Mouse (Mus musculus) ES-E14 (cell line): ENCODE results near the gene Tnip1. TPM values are rescaled to one million over a fixed set of nuclear protein-coding genes. Genes with fewer than 3 reads are reported as not detected.
A peak's percentile ranks its signal among the peaks of the same experiment; 100 is the strongest.

Source experiments
- DNase-seq: peaks from one replicate; pipeline ENCODE4 v3.0.0-alpha.2; 2013; ENCODE audit warnings: low read depth, low spot score
- H3K27ac ChIP-seq: 2 replicates; pipeline ENCODE4 v1.5.1; 2012; ENCODE audit warnings: low read depth, mild to moderate bottlenecking, low read length, moderate library complexity, mixed read lengths; ENCODE audit not compliant: poor library complexity, insufficient read depth, severe bottlenecking
- H3K36me3 ChIP-seq: 2 replicates; pipeline ENCODE4 v1.6.1; 2012; ENCODE audit warnings: mild to moderate bottlenecking, low read length, moderate library complexity, mixed read lengths; ENCODE audit not compliant: control insufficient read depth, poor library complexity, insufficient read depth, severe bottlenecking
- H3K4me1 ChIP-seq, 2 experiments: fragments of 150-350 bp in 1 of 2; sonication (generic) in 1 of 2; 2 replicates each; pipeline ENCODE4 v1.6.1; 2012; ENCODE audit warnings: low read length in 2 of 2, mild to moderate bottlenecking in 1 of 2, mixed read lengths in 1 of 2; ENCODE audit not compliant: control insufficient read depth in 2 of 2, insufficient read depth in 2 of 2, poor library complexity in 1 of 2
- H3K4me3 ChIP-seq, 2 experiments: fragments of 150-350 bp in 1 of 2; sonication (generic) in 1 of 2; 2 replicates each; pipeline ENCODE4 v1.5.1; 2012; ENCODE audit warnings: low read length in 2 of 2, low read depth in 1 of 2, mild to moderate bottlenecking in 1 of 2, mixed read lengths in 1 of 2; ENCODE audit not compliant: insufficient read depth in 1 of 2, poor library complexity in 1 of 2, severe bottlenecking in 1 of 2
- H3K9ac ChIP-seq: 2 replicates; pipeline ENCODE4 v1.6.1; 2012; ENCODE audit warnings: low read depth, mild to moderate bottlenecking, low read length, mixed read lengths; ENCODE audit not compliant: poor library complexity, insufficient read depth, severe bottlenecking
- H3K9me3 ChIP-seq: fragments of 150-350 bp; sonication (generic); 2 replicates; pipeline ENCODE4 v1.6.1; 2012; ENCODE audit warnings: low read depth, mild to moderate bottlenecking, low read length; ENCODE audit not compliant: control insufficient read depth, insufficient read depth
- CHD2 ChIP-seq: IDR thresholded peaks from 2 replicates; pipeline ENCODE4 v1.6.1; 2014; ENCODE audit warnings: mild to moderate bottlenecking, low read depth, low read length, inconsistent platforms
- HCFC1 ChIP-seq: IDR thresholded peaks from 2 replicates; pipeline ENCODE4 v1.6.1; 2012; ENCODE audit warnings: low read length, inconsistent platforms, borderline replicate concordance; ENCODE audit not compliant: insufficient read depth
- MAFK ChIP-seq: IDR thresholded peaks from 2 replicates; pipeline ENCODE4 v1.6.1; 2014; ENCODE audit warnings: mild to moderate bottlenecking, low read depth, low read length, inconsistent platforms; ENCODE audit not compliant: insufficient read depth
- ZC3H11A ChIP-seq: IDR thresholded peaks from 2 replicates; pipeline ENCODE4 v1.6.1; 2012; ENCODE audit warnings: low read depth, mild to moderate bottlenecking, inconsistent platforms, low read length, borderline replicate concordance
- ZNF384 ChIP-seq: IDR thresholded peaks from 2 replicates; pipeline ENCODE4 v1.6.1; 2012; ENCODE audit warnings: low read depth, low read length, inconsistent platforms
- in situ Hi-C, 2 experiments: fragments of 600-800 bp; cut with MboI; formaldehyde crosslinking; loops; one replicate each; pipeline ENCODE4 v1.15.1; 2025; ENCODE audit warnings: low sequenced_read_pairs in 2 of 2, inconsistent platforms in 1 of 2; ENCODE audit not compliant: unreplicated experiment in 2 of 2
- total RNA-seq: library from RNA; depleted of rRNA; stranded (reverse); fragments of 300-350 nt; gene quantifications from 2 replicates; pipeline ENCODE4 v1.2.3, GENCODE M21; 2012

Tnip1 gene
- total RNA-seq, 1 experiment, result 14.3 TPM

- H3K9ac ChIP-seq, result no peak overlapping the region
- DNase-seq, result no peak
- H3K27ac ChIP-seq, result no peak overlapping the region
- no peak overlapping the region for H3K4me3 ChIP-seq
- peaks cover 3 to 4% of the 10 kb centered on the region in 2 experiments; a peak in 2 of 4 replicates for H3K4me1 ChIP-seq
- TF ChIP-seq CHD2, result no peak
- in situ Hi-C loops, result loop anchor here in 1 of 2 experiments (10.0 kb wide), 1 partner anchor 97 kb away; no protein-coding TSS in a partner anchor
- H3K9me3 ChIP-seq, result no peaks in the 10 kb centered on the region
- H3K36me3 ChIP-seq, result no peaks in the 10 kb centered on the region
Measured at GRCm38 (mm10) chr11:54887927-54888326, 74.8 kb downstream of the Tnip1 start.

- Histone ChIP-seq H3K27ac (no peak overlapping the region), H3K9me3 (no peaks in the 10 kb centered on the region), H3K4me1 (peaks cover 5 to 15% of the 10 kb centered on the region in 2 experiments), H3K9ac (no peak overlapping the region), H3K36me3 (no peaks in the 10 kb centered on the region), H3K4me3 (no peak overlapping the region)
- in situ Hi-C loops, result loop anchor here in 1 of 2 experiments (10.0 kb wide), 1 partner anchor 99 kb away; no protein-coding TSS in a partner anchor
- TF ChIP-seq CHD2 (no peak), ZC3H11A (no peak), ZNF384 (no peak), HCFC1 (no peak), MAFK (no peak)
- DNase-seq, result no peak
Measured at GRCm38 (mm10) chr11:54885406-54885805, 77.3 kb downstream of the Tnip1 start.

DNA sequence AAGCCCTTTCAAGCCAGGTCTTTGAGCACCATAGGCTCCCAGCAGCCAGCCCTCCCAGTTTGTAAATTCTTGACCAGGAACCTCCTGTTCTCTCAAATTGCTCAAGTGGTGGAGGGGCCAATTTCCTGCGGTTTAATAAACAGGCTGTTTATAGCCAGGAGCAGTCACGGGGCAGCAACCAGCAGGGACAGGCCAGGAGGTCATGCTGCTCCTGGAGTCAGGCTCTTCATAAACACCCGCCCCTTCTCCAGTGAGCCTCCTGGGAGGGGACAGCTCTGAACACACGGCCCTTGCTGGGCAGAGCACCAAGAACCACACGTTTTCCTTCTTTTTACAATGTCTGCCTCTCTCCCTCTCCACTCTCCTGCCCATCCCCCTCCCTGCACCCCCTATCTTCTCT is 77.8 kb downstream of the Tnip1 start:
- Histone ChIP-seq H3K4me3 (no peak overlapping the region), H3K9ac (no peak overlapping the region), H3K9me3 (no peaks in the 10 kb centered on the region), H3K4me1 (peaks cover 5 to 15% of the 10 kb centered on the region in 2 experiments), H3K36me3 (no peaks in the 10 kb centered on the region), H3K27ac (no peak overlapping the region)
- in situ Hi-C loops, result loop anchor here in 1 of 2 experiments (10.0 kb wide), 1 partner anchor 100 kb away; no protein-coding TSS in a partner anchor
- no peak for DNase-seq
- TF ChIP-seq MAFK, result no peak
- TF ChIP-seq HCFC1, result no peak
- TF ChIP-seq ZC3H11A, result no peak
- no peak for TF ChIP-seq CHD2
- no peak for TF ChIP-seq ZNF384

DNA sequence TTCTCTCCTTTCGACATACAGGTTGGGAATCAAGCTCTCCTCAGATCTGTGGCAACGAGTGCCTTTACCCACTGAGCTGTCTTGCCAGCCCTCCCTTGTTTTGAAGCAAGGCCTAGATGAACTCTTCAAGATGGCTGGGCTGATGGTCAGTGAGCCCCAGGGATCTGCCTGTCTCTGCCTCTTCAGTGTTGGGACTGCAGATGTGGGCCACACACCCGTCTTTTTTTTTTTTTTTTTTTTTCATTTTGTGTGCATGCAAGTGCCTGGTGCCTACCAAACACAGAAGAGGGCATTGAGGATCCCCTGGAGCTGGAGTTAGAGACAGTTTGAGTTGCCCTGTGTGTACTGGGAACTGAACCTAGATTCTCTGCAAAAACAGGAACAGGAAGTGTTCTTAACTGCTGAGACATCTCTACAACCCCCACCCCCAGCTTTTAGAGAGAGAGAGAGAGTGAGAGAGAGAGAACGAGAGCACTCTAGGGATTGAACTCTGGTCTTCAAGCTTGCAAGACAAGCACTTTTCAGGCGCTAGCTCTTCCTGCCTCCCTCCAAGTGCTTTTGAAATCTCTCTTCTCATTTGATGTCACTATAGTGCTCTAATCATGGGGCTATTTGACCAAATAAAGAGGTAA is 78.4 kb downstream of the Tnip1 start:
- DNase-seq, result no peak
- TF ChIP-seq CHD2, result no peak
- TF ChIP-seq MAFK, result no peak
- no peak for TF ChIP-seq HCFC1
- Histone ChIP-seq H3K4me1 (peaks cover 5 to 15% of the 10 kb centered on the region in 2 experiments), H3K9ac (no peak overlapping the region), H3K4me3 (no peak overlapping the region), H3K9me3 (no peaks in the 10 kb centered on the region), H3K27ac (no peak overlapping the region), H3K36me3 (no peaks in the 10 kb centered on the region)
- in situ Hi-C loops, result loop anchor here in 1 of 2 experiments (10.0 kb wide), 1 partner anchor 100 kb away; no protein-coding TSS in a partner anchor

DNA sequence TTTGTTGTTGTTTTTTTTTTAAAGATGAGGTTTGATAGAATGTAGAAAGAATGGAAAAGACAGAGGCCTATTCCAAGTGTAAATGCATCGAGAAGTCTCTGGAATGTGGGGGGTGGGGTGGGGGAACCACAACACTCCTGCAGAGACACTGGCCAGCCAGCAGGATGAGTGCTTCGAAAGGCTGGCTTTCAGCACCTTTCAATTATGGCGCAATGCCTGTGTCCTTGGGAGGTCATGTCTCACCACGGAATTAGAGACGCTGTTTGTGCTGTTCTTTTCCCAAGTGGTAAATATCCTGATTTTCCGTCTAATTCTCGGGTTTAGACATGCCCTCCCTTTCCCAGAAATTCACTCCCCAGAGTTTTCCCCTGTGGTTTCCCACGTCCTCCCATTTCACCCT is 80.0 kb downstream of the Tnip1 start:
- TF ChIP-seq HCFC1, result no peak
- TF ChIP-seq CHD2, result no peak
- TF ChIP-seq ZNF384, result no peak
- TF ChIP-seq ZC3H11A, result no peak
- no peak for TF ChIP-seq MAFK
- no peaks in the 10 kb centered on the region for H3K9me3 ChIP-seq
- in situ Hi-C loops, result loop anchor here in 1 of 2 experiments (10.0 kb wide), 1 partner anchor 102 kb away; no protein-coding TSS in a partner anchor
- no peaks in the 10 kb centered on the region for H3K36me3 ChIP-seq
- H3K4me3 ChIP-seq, result no peak overlapping the region
- no peak overlapping the region for H3K27ac ChIP-seq
- H3K4me1 ChIP-seq, result peaks cover 4 to 15% of the 10 kb centered on the region in 2 experiments
- 0 out of 2 replicates have a peak overlapping the region, but pooled peaks have one; percentile 16 for H3K9ac ChIP-seq
- DNase-seq, result no peak
